Mouse (Mus musculus): ENCODE results near the gene Map3k5. TPM values are rescaled to one million over a fixed set of nuclear protein-coding genes. Genes with fewer than 3 reads are reported as not detected.

Gene Map3k5
- polyA plus RNA-seq, 1 experiment from 2014 or later, result 2.7 TPM

DNA sequence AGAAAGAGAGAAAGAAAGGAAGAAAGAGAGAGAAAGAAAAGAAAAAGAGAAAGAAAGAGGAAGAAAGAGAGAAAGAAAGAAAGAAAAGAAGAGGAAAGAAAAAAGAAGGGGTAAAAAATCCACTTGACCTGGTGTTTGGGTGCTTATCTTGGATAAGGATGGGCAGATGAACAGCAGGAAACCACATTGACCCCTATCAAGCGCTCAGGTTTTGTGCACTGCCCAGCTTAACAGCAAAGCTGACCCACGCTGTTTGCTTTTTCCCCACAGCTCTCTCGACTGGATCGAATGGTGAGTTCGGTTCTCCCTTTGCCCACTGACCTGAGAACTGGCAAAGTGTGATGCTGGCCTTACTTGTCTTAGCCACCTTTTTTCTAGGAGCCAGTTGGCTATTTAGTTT lies 177.2 kb downstream of the Map3k5 start:
- peaks cover 17% of the 10 kb centered on the region for H3K36me3 ChIP-seq
- WGBS, result 84% methylated on average over 5 of the region's 5 CpGs
- H3K9ac ChIP-seq, result no peak overlapping the region
- no peak overlapping the region for H3K4me3 ChIP-seq
- no peak overlapping the region for H3K4me2 ChIP-seq
- ATAC-seq (ENCODE audit: extremely low read depth, insufficient number of reproducible peaks, low FRiP score, low TSS enrichment), result no peak
- H3K27me3 ChIP-seq (replicated peaks), result no peaks in the 10 kb centered on the region
- H3K4me1 ChIP-seq, result no peaks in the 10 kb centered on the region
- H3K9me3 ChIP-seq, result no peaks in the 10 kb centered on the region
- no peak overlapping the region for H3K27ac ChIP-seq (replicated peaks)

- 81% methylated on average over 18 of the region's 18 CpGs for WGBS
- no peak for ATAC-seq (ENCODE audit: extremely low read depth, insufficient number of reproducible peaks, low FRiP score, low TSS enrichment)
- Histone ChIP-seq H3K4me2 (no peak overlapping the region), H3K9me3 (no peaks in the 10 kb centered on the region), H3K27me3 (replicated peaks) (no peaks in the 10 kb centered on the region), H3K4me1 (no peaks in the 10 kb centered on the region), H3K4me3 (no peak overlapping the region), H3K9ac (no peak overlapping the region), H3K27ac (replicated peaks) (no peak overlapping the region), H3K36me3 (peaks cover 22% of the 10 kb centered on the region)
Measured at GRCm38 (mm10) chr10:20112026-20112973, 178.0 kb downstream of the Map3k5 start.

GRCm38 (mm10) chr10:20119504-20120425 lies 185.5 kb downstream of the Map3k5 start:
- H3K27ac ChIP-seq (replicated peaks), result no peak overlapping the region
- whole genome bisulfite sequencing, result 91% methylated on average over 15 of the region's 15 CpGs
- no peak for ATAC-seq (ENCODE audit: extremely low read depth, insufficient number of reproducible peaks, low FRiP score, low TSS enrichment)
- H3K4me3 ChIP-seq, result no peak overlapping the region
- no peak overlapping the region for H3K4me2 ChIP-seq
- H3K27me3 ChIP-seq (replicated peaks), result no peaks in the 10 kb centered on the region
- 0 out of 2 replicates have a peak, but pooled peaks cover 2% of the 10 kb centered on the region for H3K4me1 ChIP-seq
- H3K9ac ChIP-seq, result no peak overlapping the region
- no peaks in the 10 kb centered on the region for H3K9me3 ChIP-seq
- peaks cover 44% of the 10 kb centered on the region for H3K36me3 ChIP-seq

DNA sequence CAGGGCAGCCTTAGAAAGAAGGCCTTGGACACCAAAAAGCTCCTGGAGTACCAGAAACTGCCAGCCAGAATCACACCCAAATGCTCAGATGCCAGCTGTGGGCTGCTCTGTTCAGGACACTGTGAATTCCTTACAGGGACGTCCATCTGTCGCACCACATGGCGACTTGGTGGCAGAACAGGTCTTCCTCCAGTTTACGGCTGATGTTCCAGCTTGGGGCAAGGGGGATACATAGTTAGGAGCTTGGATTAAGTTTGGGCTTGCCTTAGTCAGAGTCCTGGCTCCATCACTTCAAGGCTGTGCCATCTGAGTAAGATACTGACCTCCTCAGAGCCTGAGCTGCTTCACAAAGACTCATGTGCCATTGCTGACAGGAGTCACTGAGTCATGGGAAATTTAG lies 187.7 kb downstream of the Map3k5 start:
- Histone ChIP-seq H3K27ac (replicated peaks) (no peak overlapping the region), H3K27me3 (replicated peaks) (no peaks in the 10 kb centered on the region), H3K4me1 (0 out of 2 replicates have a peak, but pooled peaks cover 2% of the 10 kb centered on the region), H3K4me3 (no peak overlapping the region), H3K9ac (no peak overlapping the region), H3K9me3 (no peaks in the 10 kb centered on the region), H3K4me2 (no peak overlapping the region), H3K36me3 (peaks cover 47% of the 10 kb centered on the region)
- 84% methylated on average over 4 of the region's 4 CpGs for WGBS
- ATAC-seq (ENCODE audit: extremely low read depth, insufficient number of reproducible peaks, low FRiP score, low TSS enrichment), result no peak

- Histone ChIP-seq H3K9ac (no peak overlapping the region), H3K36me3 (peaks cover 48% of the 10 kb centered on the region), H3K9me3 (no peaks in the 10 kb centered on the region), H3K4me3 (no peak overlapping the region), H3K27ac (replicated peaks) (no peak overlapping the region), H3K4me1 (0 out of 2 replicates have a peak, but pooled peaks cover 2% of the 10 kb centered on the region), H3K4me2 (no peak overlapping the region), H3K27me3 (replicated peaks) (no peaks in the 10 kb centered on the region)
- ATAC-seq (ENCODE audit: extremely low read depth, insufficient number of reproducible peaks, low FRiP score, low TSS enrichment), result no peak
- 45% methylated on average over 9 of the region's 9 CpGs for WGBS
Measured at GRCm38 (mm10) chr10:20123401-20123800, 189.1 kb downstream of the Map3k5 start.

GRCm38 (mm10) chr10:20124576-20124975 lies 190.3 kb downstream of the Map3k5 start:
- H3K9ac ChIP-seq, result no peak overlapping the region
- no peak overlapping the region for H3K27ac ChIP-seq (replicated peaks)
- peaks cover 42% of the 10 kb centered on the region for H3K36me3 ChIP-seq
- 83% methylated on average over 12 of the region's 12 CpGs for WGBS
- H3K27me3 ChIP-seq (replicated peaks), result no peaks in the 10 kb centered on the region
- no peak overlapping the region for H3K4me3 ChIP-seq
- 0 out of 2 replicates have a peak, but pooled peaks cover 2% of the 10 kb centered on the region for H3K4me1 ChIP-seq
- H3K9me3 ChIP-seq, result no peaks in the 10 kb centered on the region
- no peak overlapping the region for H3K4me2 ChIP-seq
- no peak for ATAC-seq (ENCODE audit: extremely low read depth, insufficient number of reproducible peaks, low FRiP score, low TSS enrichment)

- no peak overlapping the region for H3K9ac ChIP-seq
- H3K9me3 ChIP-seq, result no peaks in the 10 kb centered on the region
- ATAC-seq (ENCODE audit: extremely low read depth, insufficient number of reproducible peaks, low FRiP score, low TSS enrichment), result no peak
- no peaks in the 10 kb centered on the region for H3K27me3 ChIP-seq (replicated peaks)
- no peak overlapping the region for H3K27ac ChIP-seq (replicated peaks)
- WGBS, result 42% methylated on average over 4 of the region's 4 CpGs
- H3K4me2 ChIP-seq, result no peak overlapping the region
- 0 out of 2 replicates have a peak, but pooled peaks cover 2% of the 10 kb centered on the region for H3K4me1 ChIP-seq
- peaks cover 40% of the 10 kb centered on the region for H3K36me3 ChIP-seq
- H3K4me3 ChIP-seq, result no peak overlapping the region
Measured at GRCm38 (mm10) chr10:20125226-20125625, 191.0 kb downstream of the Map3k5 start.

GRCm38 (mm10) chr10:20132933-20133652 lies 198.8 kb downstream of the Map3k5 start:
- H3K9me3 ChIP-seq, result no peaks in the 10 kb centered on the region
- ATAC-seq (ENCODE audit: extremely low read depth, insufficient number of reproducible peaks, low FRiP score, low TSS enrichment), result no peak
- peaks cover 19% of the 10 kb centered on the region for H3K4me1 ChIP-seq
- H3K4me3 ChIP-seq, result no peak overlapping the region
- H3K27ac ChIP-seq (replicated peaks), result no peak overlapping the region
- WGBS, result 84% methylated on average over 12 of the region's 12 CpGs
- 0 out of 2 replicates have a peak, but pooled peaks cover 2% of the 10 kb centered on the region for H3K27me3 ChIP-seq (replicated peaks)
- no peak overlapping the region for H3K9ac ChIP-seq
- H3K4me2 ChIP-seq, result no peak overlapping the region
- H3K36me3 ChIP-seq, result peaks cover 36% of the 10 kb centered on the region

GRCm38 (mm10) chr10:20135350-20136058 lies 201.2 kb downstream of the Map3k5 start:
- peak overlapping the region; percentile 84 for H3K27ac ChIP-seq (replicated peaks)

DNA sequence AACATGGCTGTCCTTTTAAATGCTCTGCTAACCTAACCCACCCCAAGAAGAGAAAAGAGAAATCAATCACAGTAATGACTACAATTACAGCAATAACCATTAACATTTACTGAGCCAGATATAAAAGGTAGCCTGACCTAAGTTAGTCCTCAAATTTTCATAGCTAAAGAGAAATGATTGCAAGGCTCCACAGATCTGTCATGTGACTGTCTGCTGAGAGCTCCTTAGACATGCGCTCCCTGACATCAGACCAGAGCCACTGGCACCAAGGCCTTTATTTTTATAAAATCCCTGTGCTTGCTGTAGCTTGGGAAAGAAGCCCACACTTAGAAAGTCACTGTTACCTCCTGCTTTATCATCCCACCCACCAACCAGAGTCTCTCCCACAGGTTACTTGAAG lies 202.2 kb downstream of the Map3k5 start:
- no peak overlapping the region for H3K4me3 ChIP-seq
- H3K36me3 ChIP-seq, result peaks cover 50% of the 10 kb centered on the region
- H3K9ac ChIP-seq, result no peak overlapping the region
- no peaks in the 10 kb centered on the region for H3K9me3 ChIP-seq
- WGBS, result 92% methylated on average over 1 of the region's 1 CpGs
- 0 out of 2 replicates have a peak, but pooled peaks cover 2% of the 10 kb centered on the region for H3K27me3 ChIP-seq (replicated peaks)
- peaks cover 23% of the 10 kb centered on the region for H3K4me1 ChIP-seq
- H3K27ac ChIP-seq (replicated peaks), result 0 out of 2 replicates have a peak overlapping the region, but pooled peaks have one; percentile 84
- ATAC-seq (ENCODE audit: extremely low read depth, insufficient number of reproducible peaks, low FRiP score, low TSS enrichment), result no peak
- no peak overlapping the region for H3K4me2 ChIP-seq

More at GRCm38 (mm10) chr10:20135350-20136058, 201.2 kb downstream of the Map3k5 start:
- Histone ChIP-seq H3K4me1 (peaks cover 19% of the 10 kb centered on the region), H3K9me3 (no peaks in the 10 kb centered on the region), H3K4me3 (no peak overlapping the region), H3K27me3 (replicated peaks) (0 out of 2 replicates have a peak, but pooled peaks cover 2% of the 10 kb centered on the region), H3K36me3 (peaks cover 44% of the 10 kb centered on the region), H3K4me2 (peak overlapping the region; percentile 49), H3K9ac (peak overlapping the region; percentile 30)
- WGBS, result 29% methylated on average over 15 of the region's 15 CpGs
- ATAC-seq (ENCODE audit: extremely low read depth, insufficient number of reproducible peaks, low FRiP score, low TSS enrichment), result no peak

Measured in heart, embryonic 13.5 days (tissue).